Mouse (Mus musculus) cerebellum, postnatal 36 days (tissue): ENCODE measurements at regions not wholly inside any gene's neighbourhood (a gene's known extent, or its start where the extent isn't known, plus 50 kb on each side); places are given as distances from the start of the nearest gene placed in this dataset.

Experiments
- DNase-seq, 2 experiments: peaks; one replicate each; pipeline ENCODE4 v3.0.0; 2021 to 2022; ENCODE audit warnings: mixed read lengths in 2 of 2

- DNase-seq: no peak
These were observed 233.2 kb downstream of the Bcor start for GRCm38 (mm10) chrX:11926868-11927535.

GRCm38 (mm10) chrX:11929448-11929847 is 230.7 kb downstream of the Bcor start:
- no peak for DNase-seq

- no peak for DNase-seq
These were observed 228.7 kb downstream of the Bcor start for GRCm38 (mm10) chrX:11931432-11931831.

GRCm38 (mm10) chrX:11935337-11935736 is 224.8 kb downstream of the Bcor start:
- peak; percentile 35 to 46 for DNase-seq

- no peak for DNase-seq
These were observed 219.9 kb downstream of the Bcor start for GRCm38 (mm10) chrX:11940246-11940645.

- no peak for DNase-seq
These were observed 216.8 kb downstream of the Bcor start for GRCm38 (mm10) chrX:11943367-11943766.

GRCm38 (mm10) chrX:11944574-11944973 is 215.6 kb downstream of the Bcor start:
- DNase-seq: no peak

- no peak for DNase-seq
These were observed 214.9 kb downstream of the Bcor start for GRCm38 (mm10) chrX:11945280-11945679.

- DNase-seq: no peak
These were observed 208.0 kb downstream of the Bcor start for GRCm38 (mm10) chrX:11952193-11952592.

- no peak for DNase-seq
These were observed 204.0 kb downstream of the Bcor start for GRCm38 (mm10) chrX:11956194-11956593.

GRCm38 (mm10) chrX:11957011-11957410 is 203.1 kb downstream of the Bcor start:
- DNase-seq: no peak

- no peak for DNase-seq
These were observed 200.1 kb downstream of the Bcor start for GRCm38 (mm10) chrX:11959871-11960552.

- no peak for DNase-seq
These were observed 198.8 kb downstream of the Bcor start for GRCm38 (mm10) chrX:11961350-11961749.

- DNase-seq: no peak
These were observed 195.7 kb downstream of the Bcor start for GRCm38 (mm10) chrX:11964428-11964827.

GRCm38 (mm10) chrX:11978679-11979078 is 181.5 kb downstream of the Bcor start:
- DNase-seq: no peak

- no peak for DNase-seq
These were observed 176.9 kb downstream of the Bcor start for GRCm38 (mm10) chrX:11983276-11983675.
